Mouse (Mus musculus): ENCODE measurements at regions not wholly inside any gene's neighbourhood (a gene's known extent, or its start where the extent isn't known, plus 50 kb on each side); places are given as distances from the start of the nearest gene placed in this dataset.
A peak's percentile ranks its signal among the peaks of the same experiment; 100 is the strongest.
"Not testable (repeated sequence)": the region's sequence is repeated elsewhere in the genome, so short reads cannot be mapped to it uniquely, and the experiment has no call there.

DNA sequence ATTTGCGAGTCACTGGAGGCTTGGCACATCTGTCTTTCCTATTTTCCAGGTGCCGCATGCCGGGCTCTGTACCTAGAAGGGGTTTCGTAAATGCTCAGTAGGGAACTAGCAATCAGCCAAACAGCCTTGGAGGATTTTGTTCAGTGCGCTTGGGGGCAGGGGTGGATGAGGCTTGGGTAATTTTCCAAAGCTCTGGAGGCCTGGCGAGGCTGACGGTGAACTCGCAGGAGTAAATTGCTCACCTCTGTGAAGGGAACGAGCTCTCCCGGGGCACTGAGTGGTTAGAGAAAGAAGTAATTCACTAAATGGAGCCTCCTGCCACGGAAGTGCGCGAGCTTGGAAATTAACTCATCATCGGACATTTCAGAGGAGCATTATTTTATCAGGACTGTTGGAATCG is 110.0 kb downstream of the Fam43a start:
- DNase-seq (ENCODE audit: low spot score): no peak
- H3K4me2 ChIP-seq (ENCODE audit: low read depth, low read length, severe bottlenecking): no peak overlapping the region
- no peak overlapping the region for H3K9ac ChIP-seq (ENCODE audit: low read length)
- WGBS: 72% methylated on average over 15 of the region's 15 CpGs
- H3K36me3 ChIP-seq (ENCODE audit: control insufficient read depth, insufficient read depth, low read length): no peaks in the 10 kb centered on the region
- no peaks in the 10 kb centered on the region for H3K27me3 ChIP-seq (ENCODE audit: control insufficient read depth, insufficient read depth, low read length)
- H3K4me1 ChIP-seq (replicated peaks; ENCODE audit: control insufficient read depth, insufficient read depth, low read length): no peaks in the 10 kb centered on the region
- no peak overlapping the region for H3K27ac ChIP-seq (ENCODE audit: low read depth, low read length)
- H3K9me3 ChIP-seq (ENCODE audit: control insufficient read depth, low read length): no peaks in the 10 kb centered on the region
- ATAC-seq (replicated peaks; ENCODE audit: low FRiP score): no peak
- H3K4me3 ChIP-seq (ENCODE audit: low read depth, low read length): no peak overlapping the region

DNA sequence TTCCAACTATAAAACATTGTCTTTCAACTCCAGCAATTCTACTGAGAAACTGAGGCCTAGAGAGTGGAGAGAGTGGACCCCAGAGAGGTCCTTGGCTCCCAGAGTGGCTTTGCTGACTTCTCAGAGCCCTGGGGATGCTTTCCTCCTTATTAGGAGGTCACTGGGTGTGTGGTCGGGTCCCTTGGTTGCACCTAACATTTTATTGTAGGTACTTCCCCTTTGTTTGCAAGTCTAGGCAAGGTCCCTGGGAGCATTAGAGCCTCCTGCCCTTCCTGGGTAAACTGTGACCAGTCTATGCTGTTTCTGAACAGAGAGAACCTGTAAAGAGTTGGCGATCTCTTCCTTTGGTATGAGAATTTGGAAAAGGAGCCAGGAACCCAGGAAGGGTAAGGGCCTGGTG is 110.5 kb downstream of the Fam43a start:
- no peak for DNase-seq (ENCODE audit: low spot score)
- no peak overlapping the region for H3K9ac ChIP-seq (ENCODE audit: low read length)
- H3K36me3 ChIP-seq (ENCODE audit: control insufficient read depth, insufficient read depth, low read length): no peaks in the 10 kb centered on the region
- no peaks in the 10 kb centered on the region for H3K9me3 ChIP-seq (ENCODE audit: control insufficient read depth, low read length)
- H3K4me3 ChIP-seq (ENCODE audit: low read depth, low read length): no peak overlapping the region
- no peak for ATAC-seq (replicated peaks; ENCODE audit: low FRiP score)
- no peaks in the 10 kb centered on the region for H3K4me1 ChIP-seq (replicated peaks; ENCODE audit: control insufficient read depth, insufficient read depth, low read length)
- no peak overlapping the region for H3K4me2 ChIP-seq (ENCODE audit: low read depth, low read length, severe bottlenecking)
- 80% methylated on average over 2 of the region's 2 CpGs for WGBS
- no peaks in the 10 kb centered on the region for H3K27me3 ChIP-seq (ENCODE audit: control insufficient read depth, insufficient read depth, low read length)
- no peak overlapping the region for H3K27ac ChIP-seq (ENCODE audit: low read depth, low read length)

DNA sequence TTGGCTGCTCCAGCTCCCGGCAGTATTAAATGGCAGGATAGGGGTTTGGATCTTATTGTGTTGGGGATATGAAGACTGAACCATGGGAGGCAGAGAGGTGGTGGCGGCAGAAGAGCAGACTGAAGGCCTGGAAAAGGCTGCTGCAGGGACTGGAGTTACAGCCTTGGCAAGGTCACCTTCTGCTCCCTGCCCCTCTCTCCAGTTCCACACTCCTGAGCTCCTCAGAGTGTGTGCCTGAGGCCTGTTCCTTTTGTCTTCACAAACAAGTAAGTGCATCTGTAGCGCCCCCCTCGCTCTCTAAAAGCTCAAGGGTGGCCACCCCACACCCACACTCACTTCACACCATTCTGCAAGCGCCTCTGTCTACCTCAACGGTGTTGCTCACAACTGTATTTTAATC is 113.0 kb downstream of the Fam43a start:
- Histone ChIP-seq H3K4me1 (replicated peaks; ENCODE audit: control insufficient read depth, insufficient read depth, low read length) (no peaks in the 10 kb centered on the region), H3K27ac (ENCODE audit: low read depth, low read length) (no peak overlapping the region), H3K36me3 (ENCODE audit: control insufficient read depth, insufficient read depth, low read length) (no peaks in the 10 kb centered on the region), H3K4me3 (ENCODE audit: low read depth, low read length) (no peak overlapping the region), H3K9me3 (ENCODE audit: control insufficient read depth, low read length) (no peaks in the 10 kb centered on the region), H3K9ac (ENCODE audit: low read length) (no peak overlapping the region), H3K27me3 (ENCODE audit: control insufficient read depth, insufficient read depth, low read length) (no peaks in the 10 kb centered on the region), H3K4me2 (ENCODE audit: low read depth, low read length, severe bottlenecking) (no peak overlapping the region)
- ATAC-seq (replicated peaks; ENCODE audit: low FRiP score): no peak
- DNase-seq (ENCODE audit: low spot score): no peak
- WGBS: 84% methylated on average over 6 of the region's 6 CpGs

DNA sequence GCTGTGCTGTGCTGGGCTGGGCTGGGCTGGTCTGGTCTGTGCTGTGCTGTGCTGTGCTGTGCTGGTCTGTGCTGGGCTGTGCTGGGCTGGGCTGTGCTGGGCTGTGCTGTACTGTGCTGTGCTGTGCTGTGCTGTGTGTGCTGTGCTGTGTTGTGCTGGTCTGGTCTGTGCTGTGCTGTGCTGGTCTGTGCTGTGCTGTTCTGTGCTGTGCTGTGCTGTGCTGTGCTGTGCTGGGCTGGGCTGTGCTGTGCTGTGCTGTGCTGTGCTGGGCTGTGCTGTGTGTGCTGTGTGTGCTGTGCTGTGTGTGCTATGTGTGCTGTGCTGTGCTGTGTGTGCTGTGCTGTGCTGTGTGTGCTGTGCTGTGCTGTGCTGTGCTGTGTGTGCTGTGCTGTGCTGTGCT is 118.1 kb downstream of the Fam43a start:
- not testable (repeated sequence) for H3K4me1 ChIP-seq (replicated peaks; ENCODE audit: control insufficient read depth, insufficient read depth, low read length); ATAC-seq (replicated peaks; ENCODE audit: low FRiP score); H3K27ac ChIP-seq (ENCODE audit: low read depth, low read length); DNase-seq (ENCODE audit: low spot score); H3K27me3 ChIP-seq (ENCODE audit: control insufficient read depth, insufficient read depth, low read length); H3K4me3 ChIP-seq (ENCODE audit: low read depth, low read length); H3K9me3 ChIP-seq (ENCODE audit: control insufficient read depth, low read length); H3K36me3 ChIP-seq (ENCODE audit: control insufficient read depth, insufficient read depth, low read length); H3K9ac ChIP-seq (ENCODE audit: low read length); H3K4me2 ChIP-seq (ENCODE audit: low read depth, low read length, severe bottlenecking)

DNA sequence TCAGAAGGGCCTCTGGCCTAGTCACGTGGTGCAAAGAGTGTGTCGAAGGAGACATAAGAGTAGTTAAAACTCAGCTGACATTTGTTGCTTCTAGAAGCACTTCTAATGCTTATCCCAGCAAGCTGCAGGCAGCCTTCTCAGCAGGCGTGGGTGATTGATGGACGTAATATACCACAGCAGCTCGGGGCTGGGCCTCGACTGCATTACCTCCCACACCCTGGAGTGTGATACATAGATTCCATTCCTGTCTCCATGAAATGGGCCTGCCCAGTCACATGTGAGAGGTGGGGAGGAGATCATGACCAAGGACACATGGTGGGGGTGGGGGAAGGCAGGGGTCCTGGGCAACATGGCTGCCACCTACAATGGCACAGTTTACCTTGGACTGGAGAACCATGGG is 121.3 kb downstream of the Fam43a start:
- Histone ChIP-seq H3K4me2 (ENCODE audit: low read depth, low read length, severe bottlenecking) (no peak overlapping the region), H3K27ac (ENCODE audit: low read depth, low read length) (no peak overlapping the region), H3K9me3 (ENCODE audit: control insufficient read depth, low read length) (no peaks in the 10 kb centered on the region), H3K27me3 (ENCODE audit: control insufficient read depth, insufficient read depth, low read length) (no peaks in the 10 kb centered on the region), H3K36me3 (ENCODE audit: control insufficient read depth, insufficient read depth, low read length) (no peaks in the 10 kb centered on the region), H3K9ac (ENCODE audit: low read length) (no peak overlapping the region), H3K4me1 (replicated peaks; ENCODE audit: control insufficient read depth, insufficient read depth, low read length) (no peaks in the 10 kb centered on the region), H3K4me3 (ENCODE audit: low read depth, low read length) (no peak overlapping the region)
- 73% methylated on average over 6 of the region's 6 CpGs for WGBS
- no peak for DNase-seq (ENCODE audit: low spot score)
- no peak for ATAC-seq (replicated peaks; ENCODE audit: low FRiP score)

DNA sequence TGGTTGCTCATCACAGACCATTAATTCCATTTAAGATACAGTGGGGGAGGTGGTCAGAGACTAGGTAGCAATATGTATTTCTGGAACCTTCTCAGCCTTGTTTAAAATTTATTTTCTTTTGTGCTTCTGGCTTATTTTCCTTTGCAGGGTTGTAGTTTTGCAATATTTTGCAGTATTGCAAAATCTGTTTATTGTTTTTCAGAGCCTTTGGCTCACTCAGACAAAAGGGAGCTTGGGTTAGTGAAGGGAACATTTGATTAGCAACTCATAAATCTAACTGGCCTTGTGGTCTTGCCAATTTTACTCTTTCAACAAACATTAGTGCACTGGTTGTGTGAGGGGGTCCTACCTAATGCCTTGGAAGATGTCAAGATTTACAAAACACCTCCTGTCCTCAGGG is 121.7 kb downstream of the Fam43a start:
- H3K9me3 ChIP-seq (ENCODE audit: control insufficient read depth, low read length): no peaks in the 10 kb centered on the region
- DNase-seq (ENCODE audit: low spot score): no peak
- H3K9ac ChIP-seq (ENCODE audit: low read length): no peak overlapping the region
- no peaks in the 10 kb centered on the region for H3K27me3 ChIP-seq (ENCODE audit: control insufficient read depth, insufficient read depth, low read length)
- no peak overlapping the region for H3K4me3 ChIP-seq (ENCODE audit: low read depth, low read length)
- H3K4me1 ChIP-seq (replicated peaks; ENCODE audit: control insufficient read depth, insufficient read depth, low read length): no peaks in the 10 kb centered on the region
- no peak overlapping the region for H3K4me2 ChIP-seq (ENCODE audit: low read depth, low read length, severe bottlenecking)
- H3K27ac ChIP-seq (ENCODE audit: low read depth, low read length): no peak overlapping the region
- no peaks in the 10 kb centered on the region for H3K36me3 ChIP-seq (ENCODE audit: control insufficient read depth, insufficient read depth, low read length)
- ATAC-seq (replicated peaks; ENCODE audit: low FRiP score): no peak

DNA sequence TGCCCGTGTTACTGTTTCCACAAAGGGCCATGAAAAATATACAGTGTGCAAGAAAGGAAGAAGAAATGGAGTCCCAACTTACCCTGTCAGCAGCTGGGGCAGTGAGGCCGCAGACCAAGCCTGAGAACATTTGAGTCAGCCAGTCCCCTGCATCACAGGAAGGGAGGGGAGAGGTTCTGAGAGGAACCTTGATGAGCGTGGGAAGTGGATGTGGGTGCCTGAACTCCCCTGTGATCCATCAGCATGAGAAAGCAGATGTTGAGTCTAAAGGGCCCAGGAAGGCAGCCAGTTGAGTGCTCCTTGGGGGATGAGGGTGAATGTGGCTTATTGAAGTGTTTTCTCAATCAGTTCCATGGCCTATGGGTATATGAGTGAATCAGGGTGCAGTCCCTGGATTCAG is 122.8 kb downstream of the Fam43a start:
- no peak overlapping the region for H3K27ac ChIP-seq (ENCODE audit: low read depth, low read length)
- H3K4me1 ChIP-seq (replicated peaks; ENCODE audit: control insufficient read depth, insufficient read depth, low read length): no peaks in the 10 kb centered on the region
- H3K9ac ChIP-seq (ENCODE audit: low read length): no peak overlapping the region
- no peak overlapping the region for H3K4me2 ChIP-seq (ENCODE audit: low read depth, low read length, severe bottlenecking)
- no peak for DNase-seq (ENCODE audit: low spot score)
- WGBS: 85% methylated on average over 3 of the region's 3 CpGs
- H3K4me3 ChIP-seq (ENCODE audit: low read depth, low read length): no peak overlapping the region
- no peak for ATAC-seq (replicated peaks; ENCODE audit: low FRiP score)
- no peaks in the 10 kb centered on the region for H3K27me3 ChIP-seq (ENCODE audit: control insufficient read depth, insufficient read depth, low read length)
- H3K36me3 ChIP-seq (ENCODE audit: control insufficient read depth, insufficient read depth, low read length): no peaks in the 10 kb centered on the region
- no peaks in the 10 kb centered on the region for H3K9me3 ChIP-seq (ENCODE audit: control insufficient read depth, low read length)

DNA sequence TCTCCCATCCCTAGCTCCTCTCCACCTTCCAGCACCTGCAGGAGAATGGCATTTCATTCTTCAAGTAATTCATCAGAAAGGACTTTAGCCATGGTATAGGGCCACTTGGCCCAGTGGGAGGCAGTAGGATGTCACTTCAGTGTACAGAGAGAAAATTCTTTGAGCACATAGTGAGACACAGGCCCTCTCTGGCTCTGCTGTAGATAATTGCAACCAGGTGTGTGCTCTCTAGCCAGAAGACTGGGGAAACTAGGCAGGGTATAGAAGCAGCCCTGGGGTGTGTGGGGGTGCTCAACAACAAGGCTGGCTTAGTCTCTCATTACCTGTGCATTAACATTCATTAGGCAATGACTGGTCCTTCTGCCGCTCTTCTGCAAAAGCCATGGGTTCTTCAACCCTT is 125.1 kb downstream of the Fam43a start:
- DNase-seq (ENCODE audit: low spot score) (peak; percentile 13), ATAC-seq (replicated peaks; ENCODE audit: low FRiP score) (no peak)
- Histone ChIP-seq H3K36me3 (ENCODE audit: control insufficient read depth, insufficient read depth, low read length) (no peaks in the 10 kb centered on the region), H3K4me3 (ENCODE audit: low read depth, low read length) (no peak overlapping the region), H3K27ac (ENCODE audit: low read depth, low read length) (no peak overlapping the region), H3K9ac (ENCODE audit: low read length) (no peak overlapping the region), H3K4me2 (ENCODE audit: low read depth, low read length, severe bottlenecking) (no peak overlapping the region), H3K9me3 (ENCODE audit: control insufficient read depth, low read length) (no peaks in the 10 kb centered on the region), H3K27me3 (ENCODE audit: control insufficient read depth, insufficient read depth, low read length) (no peaks in the 10 kb centered on the region), H3K4me1 (replicated peaks; ENCODE audit: control insufficient read depth, insufficient read depth, low read length) (no peaks in the 10 kb centered on the region)
- WGBS: 93% methylated on average over 1 of the region's 1 CpGs

DNA sequence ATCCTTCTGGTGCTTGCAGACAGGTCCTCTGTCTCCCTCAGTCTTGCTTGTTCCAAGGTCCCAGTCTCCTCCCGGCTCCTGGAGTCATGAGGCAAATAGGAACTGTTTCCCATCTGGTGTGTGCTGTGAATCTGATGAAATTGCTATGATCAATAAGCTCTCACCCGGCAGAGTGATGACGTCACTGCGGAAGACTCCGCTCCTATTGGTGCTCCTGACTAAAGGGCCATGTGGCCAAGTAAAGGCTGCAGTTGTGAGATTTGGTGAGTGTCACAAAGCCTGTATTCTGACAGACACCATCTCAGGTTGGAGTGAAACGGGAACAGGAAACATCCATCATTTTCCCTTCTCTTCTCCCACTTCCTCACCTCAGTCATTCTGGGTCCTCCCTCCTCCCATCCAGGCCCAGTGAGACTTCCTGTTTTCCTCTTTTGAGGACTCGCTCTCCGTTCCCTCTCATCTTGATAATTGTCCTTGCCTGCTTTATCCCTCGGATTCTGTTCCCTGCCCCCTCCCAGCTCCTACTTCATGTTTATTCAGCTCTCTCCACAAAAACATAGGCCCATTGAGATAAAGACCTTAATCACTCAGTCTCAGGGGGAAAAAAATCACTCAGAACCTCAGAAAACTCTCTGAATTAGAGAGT is 133.4 kb downstream of the Fam43a start:
- no peak for ATAC-seq (replicated peaks; ENCODE audit: low FRiP score)
- Histone ChIP-seq H3K4me2 (ENCODE audit: low read depth, low read length, severe bottlenecking) (no peak overlapping the region), H3K4me1 (replicated peaks; ENCODE audit: control insufficient read depth, insufficient read depth, low read length) (no peaks in the 10 kb centered on the region), H3K9ac (ENCODE audit: low read length) (no peak overlapping the region), H3K27ac (ENCODE audit: low read depth, low read length) (no peak overlapping the region), H3K27me3 (ENCODE audit: control insufficient read depth, insufficient read depth, low read length) (no peaks in the 10 kb centered on the region), H3K9me3 (ENCODE audit: control insufficient read depth, low read length) (no peaks in the 10 kb centered on the region), H3K4me3 (ENCODE audit: low read depth, low read length) (no peak overlapping the region), H3K36me3 (ENCODE audit: control insufficient read depth, insufficient read depth, low read length) (no peaks in the 10 kb centered on the region)
- 60% methylated on average over 9 of the region's 9 CpGs for WGBS
- DNase-seq (ENCODE audit: low spot score): peak; percentile 41
